Mouse (Mus musculus) megakaryocyte, embryonic 14.5 days (primary cell): Measurements from ENCODE around the gene Map4k3.

Experiments
- FLI1 ChIP-seq: IDR thresholded peaks from 2 replicates; pipeline ENCODE4 v1.6.1; 2012; ENCODE audit warnings: low read length, inconsistent platforms, mixed read lengths
- GATA1 ChIP-seq: IDR thresholded peaks from 3 replicates; pipeline ENCODE4 v1.6.1; 2012; ENCODE audit warnings: mixed read lengths, low read length, inconsistent platforms, borderline replicate concordance

DNA sequence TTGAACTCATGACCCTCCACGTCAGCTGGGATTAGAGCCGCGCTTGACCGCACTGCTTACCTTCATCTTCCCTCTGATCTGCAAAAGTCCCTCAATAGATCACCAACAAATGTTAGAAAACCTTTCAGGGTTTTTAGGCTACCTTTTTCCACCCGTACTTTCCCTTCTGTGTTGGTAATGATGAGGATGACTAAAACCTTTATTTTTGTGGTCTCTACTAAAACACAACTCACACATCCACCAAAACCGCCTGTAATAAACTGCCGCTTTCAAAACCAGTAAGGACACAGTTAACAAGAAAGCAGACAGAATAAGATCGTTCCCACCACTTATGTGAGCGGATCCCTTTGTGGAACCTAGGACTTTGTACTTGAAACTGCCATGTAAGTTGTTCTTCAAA is 149.2 kb downstream of the Map4k3 start:
- TF ChIP-seq GATA1: no peak
- TF ChIP-seq FLI1: no peak
